Mouse (Mus musculus) C2C12 (cell line): Measurements from ENCODE around the gene Rab3ip. TPM values are rescaled to one million over a fixed set of nuclear protein-coding genes. Genes with fewer than 3 reads are reported as not detected.

Experiments
- H3K27me3 ChIP-seq: one replicate; pipeline ENCODE4 v1.6.1; 2011; ENCODE audit not compliant: control insufficient read depth, insufficient read depth, insufficient read length
- H3K36me3 ChIP-seq: one replicate; pipeline ENCODE4 v1.6.1; 2011; ENCODE audit not compliant: control insufficient read depth, insufficient read depth
- H3K4me3 ChIP-seq: one replicate; pipeline ENCODE4 v1.5.1; 2011; ENCODE audit warnings: mild to moderate bottlenecking, control low read depth; ENCODE audit not compliant: poor library complexity, insufficient read depth, severe bottlenecking
- H3K79me2 ChIP-seq: one replicate; pipeline ENCODE4 v1.6.1; 2011; ENCODE audit not compliant: control insufficient read depth, insufficient read depth
- H3K79me3 ChIP-seq: one replicate; pipeline ENCODE4 v1.6.1; 2011; ENCODE audit warnings: low read depth, control low read depth
- H3ac ChIP-seq: one replicate; pipeline ENCODE3; 2011; ENCODE audit warnings: low read depth; ENCODE audit not compliant: control insufficient read depth, insufficient read length
- CEBPB ChIP-seq: IDR thresholded peaks from one replicate; pipeline ENCODE4 v1.6.1; 2011; ENCODE audit warnings: low read depth, mild to moderate bottlenecking, control low read depth, moderate library complexity
- CTCF ChIP-seq: IDR thresholded peaks from one replicate; pipeline ENCODE4 v1.5.1; 2011; ENCODE audit not compliant: control insufficient read depth, insufficient read depth, insufficient read length
- FOSL1 ChIP-seq: IDR thresholded peaks from one replicate; pipeline ENCODE4 v1.8.0; 2011; ENCODE audit warnings: mild to moderate bottlenecking, low read length; ENCODE audit not compliant: poor library complexity, insufficient read depth, severe bottlenecking
- MAX ChIP-seq: IDR thresholded peaks from one replicate; pipeline ENCODE4 v1.6.1; 2011; ENCODE audit warnings: mild to moderate bottlenecking, control low read depth
- MYOD1 ChIP-seq: IDR thresholded peaks from one replicate; pipeline ENCODE4 v1.6.1; 2011; ENCODE audit warnings: low read depth; ENCODE audit not compliant: control insufficient read depth, insufficient read length
- MYOG ChIP-seq: IDR thresholded peaks from one replicate; pipeline ENCODE4 v1.6.1; 2011; ENCODE audit not compliant: control insufficient read depth, insufficient read length; ENCODE audit errors: extremely low read depth
- USF1 ChIP-seq: IDR thresholded peaks from one replicate; pipeline ENCODE4 v1.6.1; 2011; ENCODE audit warnings: low read depth, mild to moderate bottlenecking, control low read depth, moderate library complexity
- polyA plus RNA-seq: library from polyadenylated mRNA; unstranded; fragments of >200 nt; fragmentation: generic; extraction: Trizol; gene quantifications from one replicate; pipeline ENCODE4 v1.2.1, GENCODE M21; 2012; ENCODE audit warnings: missing spikeins

Gene Rab3ip
- polyA plus RNA-seq, 1 experiment, result 29.8 TPM

GRCm38 (mm10) chr10:116884552-116884951, 66.0 kb downstream of the Rab3ip start:
- H3ac ChIP-seq, result no peak overlapping the region
- H3K79me3 ChIP-seq, result no peaks in the 10 kb centered on the region
- H3K27me3 ChIP-seq, result no peaks in the 10 kb centered on the region
- H3K4me3 ChIP-seq, result no peak overlapping the region
- H3K36me3 ChIP-seq, result no peaks in the 10 kb centered on the region
- H3K79me2 ChIP-seq, result no peaks in the 10 kb centered on the region
- TF ChIP-seq MAX (no peak), FOSL1 (no peak), CTCF (no peak), MYOG (no peak), CEBPB (no peak), USF1 (no peak), MYOD1 (no peak)

GRCm38 (mm10) chr10:116883531-116883930, 67.0 kb downstream of the Rab3ip start:
- Histone ChIP-seq H3K36me3 (no peaks in the 10 kb centered on the region), H3ac (no peak overlapping the region), H3K4me3 (no peak overlapping the region), H3K79me2 (no peaks in the 10 kb centered on the region), H3K79me3 (no peaks in the 10 kb centered on the region), H3K27me3 (no peaks in the 10 kb centered on the region)
- TF ChIP-seq USF1, result no peak
- TF ChIP-seq MYOG, result no peak
- TF ChIP-seq CTCF, result no peak
- no peak for TF ChIP-seq CEBPB
- TF ChIP-seq MYOD1, result no peak
- no peak for TF ChIP-seq FOSL1
- no peak for TF ChIP-seq MAX

GRCm38 (mm10) chr10:116877436-116877835, 73.1 kb downstream of the Rab3ip start:
- H3K79me2 ChIP-seq, result no peaks in the 10 kb centered on the region
- no peak for TF ChIP-seq MYOD1
- TF ChIP-seq CTCF, result no peak
- TF ChIP-seq MYOG, result no peak
- TF ChIP-seq MAX, result no peak
- TF ChIP-seq CEBPB, result no peak
- TF ChIP-seq FOSL1, result no peak
- no peak for TF ChIP-seq USF1
- no peak overlapping the region for H3K4me3 ChIP-seq
- no peaks in the 10 kb centered on the region for H3K79me3 ChIP-seq
- no peaks in the 10 kb centered on the region for H3K36me3 ChIP-seq
- H3K27me3 ChIP-seq, result no peaks in the 10 kb centered on the region
- no peak overlapping the region for H3ac ChIP-seq

GRCm38 (mm10) chr10:116874490-116874889, 76.1 kb downstream of the Rab3ip start:
- TF ChIP-seq MYOD1, result no peak
- no peak for TF ChIP-seq CTCF
- no peak for TF ChIP-seq FOSL1
- TF ChIP-seq CEBPB, result no peak
- no peak for TF ChIP-seq MAX
- no peak for TF ChIP-seq USF1
- no peak for TF ChIP-seq MYOG
- no peaks in the 10 kb centered on the region for H3K36me3 ChIP-seq
- H3K79me3 ChIP-seq, result no peaks in the 10 kb centered on the region
- no peaks in the 10 kb centered on the region for H3K27me3 ChIP-seq
- H3ac ChIP-seq, result no peak overlapping the region
- H3K79me2 ChIP-seq, result no peaks in the 10 kb centered on the region
- no peak overlapping the region for H3K4me3 ChIP-seq

- Histone ChIP-seq H3K79me3 (no peaks in the 10 kb centered on the region), H3K4me3 (no peak overlapping the region), H3K36me3 (no peaks in the 10 kb centered on the region), H3K27me3 (no peaks in the 10 kb centered on the region), H3K79me2 (no peaks in the 10 kb centered on the region), H3ac (no peak overlapping the region)
- TF ChIP-seq MYOG, result no peak
- no peak for TF ChIP-seq FOSL1
- no peak for TF ChIP-seq MAX
These were observed 78.6 kb downstream of the Rab3ip start for GRCm38 (mm10) chr10:116872016-116872410.

GRCm38 (mm10) chr10:116871329-116872015, 79.1 kb downstream of the Rab3ip start:
- TF ChIP-seq USF1 (no peak), MYOG (no peak), FOSL1 (no peak), MAX (no peak)
- Histone ChIP-seq H3K27me3 (no peaks in the 10 kb centered on the region), H3K79me2 (no peaks in the 10 kb centered on the region)

More at GRCm38 (mm10) chr10:116871329-116872015, 79.1 kb downstream of the Rab3ip start:
- Histone ChIP-seq H3K4me3 (no peak overlapping the region), H3K79me3 (no peaks in the 10 kb centered on the region), H3K36me3 (no peaks in the 10 kb centered on the region), H3ac (no peak overlapping the region)
